Mouse (Mus musculus): ENCODE results near the gene Pou2f2. TPM values are rescaled to one million over a fixed set of nuclear protein-coding genes. Genes with fewer than 3 reads are reported as not detected.

Gene Pou2f2
- polyA plus RNA-seq, 1 experiment from 2014 or later, result 1.8 TPM

DNA sequence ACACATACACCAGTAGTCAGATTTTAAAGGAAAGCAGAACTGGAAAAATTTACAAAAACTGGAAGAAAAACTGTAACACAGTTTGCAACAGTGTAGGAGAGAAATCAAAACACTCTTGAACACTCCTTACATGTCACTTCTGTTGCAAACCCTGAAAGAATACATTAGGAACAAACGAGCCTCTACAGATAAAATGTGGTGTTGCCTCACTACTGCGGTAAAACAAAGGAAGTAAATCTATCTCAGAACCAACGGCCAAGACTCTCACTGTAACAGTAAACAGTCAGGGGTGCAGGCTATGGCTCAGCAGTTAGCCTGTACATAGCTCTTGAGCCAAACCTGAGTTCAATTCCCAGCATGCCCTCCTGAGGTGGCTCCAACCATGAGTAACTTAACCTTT lies 33.6 kb upstream of the Pou2f2 start:
- Histone ChIP-seq H3K9me3 (no peaks in the 10 kb centered on the region), H3K27ac (no peak overlapping the region), H3K27me3 (replicated peaks) (no peaks in the 10 kb centered on the region), H3K36me3 (peaks cover 6% of the 10 kb centered on the region; the same call in 1 of the 2 replicates), H3K4me1 (replicated peaks) (peaks cover 14% of the 10 kb centered on the region), H3K4me2 (replicated peaks) (no peak overlapping the region), H3K9ac (no peak overlapping the region), H3K4me3 (replicated peaks) (no peak overlapping the region)
- WGBS, result 74% methylated on average over 3 of the region's 3 CpGs
- ATAC-seq, result no peak

DNA sequence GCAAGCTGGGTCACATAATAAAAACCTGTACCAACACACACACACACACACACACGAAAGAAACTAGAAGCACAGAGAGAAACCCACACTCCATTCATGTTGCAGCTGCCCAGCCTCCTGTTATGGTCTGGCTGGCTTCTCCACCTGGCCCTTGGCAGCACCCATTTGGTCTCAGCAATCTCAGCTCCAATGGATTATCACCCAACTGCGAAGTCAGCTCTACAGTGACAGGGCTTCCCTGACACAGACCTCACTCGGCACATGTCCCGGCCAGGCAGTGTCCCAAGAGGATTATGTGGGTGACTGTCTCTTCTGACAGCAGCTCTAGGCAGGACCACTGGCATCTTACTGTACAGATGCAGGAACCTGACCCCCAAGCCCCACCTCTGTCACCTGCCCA lies 31.0 kb upstream of the Pou2f2 start:
- H3K9ac ChIP-seq, result no peak overlapping the region
- WGBS, result 78% methylated on average over 4 of the region's 4 CpGs
- peaks cover 6% of the 10 kb centered on the region; the same call in 1 of the 2 replicates for H3K36me3 ChIP-seq

DNA sequence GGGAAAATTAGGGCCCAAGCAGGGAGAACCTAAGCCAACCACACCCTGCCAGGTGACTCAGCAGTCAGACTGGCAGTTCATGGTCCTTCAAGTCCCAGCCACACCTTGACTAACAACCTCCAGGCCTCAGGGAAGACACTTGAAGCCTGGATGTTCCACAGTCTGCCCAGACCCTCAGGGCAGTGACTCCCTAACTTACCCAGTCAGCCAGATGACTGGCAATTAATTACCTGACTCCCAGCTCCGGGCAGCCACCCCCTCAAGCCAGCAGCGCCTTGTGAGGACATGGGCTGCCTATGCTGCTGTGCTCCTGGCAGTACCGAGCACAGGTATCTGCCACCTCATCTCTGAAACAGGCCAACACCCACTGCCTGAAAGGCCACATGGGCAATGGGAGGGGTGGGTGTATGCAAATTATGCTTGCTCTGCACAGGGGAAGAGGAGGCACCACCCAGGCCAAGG lies 29.7 kb upstream of the Pou2f2 start:
- Histone ChIP-seq H3K4me1 (replicated peaks) (peaks cover 16% of the 10 kb centered on the region), H3K9me3 (no peaks in the 10 kb centered on the region), H3K27ac (peak overlapping the region; percentile 33; the same call in 1 of the 2 replicates), H3K4me2 (replicated peaks) (peak overlapping the region; percentile 14), H3K27me3 (replicated peaks) (no peaks in the 10 kb centered on the region), H3K9ac (no peak overlapping the region), H3K4me3 (replicated peaks) (no peak overlapping the region), H3K36me3 (peaks cover 3% of the 10 kb centered on the region; the same call in 1 of the 2 replicates)
- WGBS, result 63% methylated on average over 3 of the region's 3 CpGs
- peak; percentile 82 for ATAC-seq

More for the DNA sequence above, 31.0 kb upstream of the Pou2f2 start:
- Histone ChIP-seq H3K4me3 (replicated peaks) (no peak overlapping the region), H3K4me2 (replicated peaks) (no peak overlapping the region), H3K27me3 (replicated peaks) (no peaks in the 10 kb centered on the region), H3K9me3 (no peaks in the 10 kb centered on the region), H3K4me1 (replicated peaks) (peaks cover 14% of the 10 kb centered on the region), H3K27ac (no peak overlapping the region)
- ATAC-seq, result no peak

DNA sequence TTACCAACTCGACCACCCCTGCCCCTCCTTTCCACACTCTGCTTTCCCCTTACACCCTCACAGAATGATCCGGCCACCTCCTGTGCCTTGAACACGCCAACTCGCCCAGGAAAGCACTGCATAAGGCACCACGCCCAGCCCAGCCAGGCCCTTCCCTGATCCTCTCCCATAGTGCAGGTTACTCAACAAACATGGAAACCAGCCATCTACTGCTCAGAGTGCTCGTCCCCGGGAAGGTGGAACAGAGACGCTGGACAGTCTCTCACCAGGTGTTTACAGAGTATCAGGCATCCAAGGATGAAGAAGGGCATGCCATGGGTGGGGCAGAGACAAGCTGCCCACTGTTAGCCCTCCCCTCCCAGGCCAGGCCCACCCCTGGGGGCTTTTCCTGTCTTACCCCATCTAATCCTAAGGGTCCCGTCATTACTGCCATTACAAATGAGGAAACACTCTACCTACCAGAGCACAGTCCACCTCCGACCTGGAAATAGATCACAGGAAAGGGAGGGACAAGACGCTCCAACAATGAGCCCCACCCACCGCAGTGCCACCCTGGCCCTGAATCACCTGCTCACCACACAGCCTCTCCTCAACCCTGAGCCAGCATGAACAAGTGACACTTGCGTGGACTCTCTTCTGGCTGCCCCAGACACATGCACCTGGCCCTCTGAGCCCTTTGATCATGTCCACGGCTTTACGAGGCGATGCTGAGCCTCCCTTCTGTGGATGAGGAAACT lies 26.7 kb upstream of the Pou2f2 start:
- H3K4me3 ChIP-seq (replicated peaks), result no peak overlapping the region
- peaks cover 8% of the 10 kb centered on the region for H3K36me3 ChIP-seq
- peaks cover 16% of the 10 kb centered on the region for H3K4me1 ChIP-seq (replicated peaks)
- 77% methylated on average over 16 of the region's 16 CpGs for WGBS
- no peaks in the 10 kb centered on the region for H3K9me3 ChIP-seq
- H3K27ac ChIP-seq, result no peak overlapping the region
- H3K4me2 ChIP-seq (replicated peaks), result no peak overlapping the region
- H3K27me3 ChIP-seq (replicated peaks), result no peaks in the 10 kb centered on the region
- ATAC-seq, result no peak
- no peak overlapping the region for H3K9ac ChIP-seq

GRCm38 (mm10) chr7:25205355-25206093 lies 26.0 kb upstream of the Pou2f2 start:
- no peak for ATAC-seq
- Histone ChIP-seq H3K27me3 (replicated peaks) (no peaks in the 10 kb centered on the region), H3K9me3 (no peaks in the 10 kb centered on the region), H3K27ac (0 out of 2 replicates have a peak overlapping the region, but pooled peaks have one; percentile 1), H3K4me3 (replicated peaks) (no peak overlapping the region), H3K4me1 (replicated peaks) (peaks cover 16% of the 10 kb centered on the region), H3K36me3 (peaks cover 6% of the 10 kb centered on the region), H3K9ac (no peak overlapping the region), H3K4me2 (replicated peaks) (0 out of 2 replicates have a peak overlapping the region, but pooled peaks have one; percentile 17)
- 74% methylated on average over 16 of the region's 16 CpGs for WGBS

GRCm38 (mm10) chr7:25203624-25204023 lies 24.1 kb upstream of the Pou2f2 start:
- peaks cover 10% of the 10 kb centered on the region for H3K4me1 ChIP-seq (replicated peaks)
- H3K27ac ChIP-seq, result no peak overlapping the region
- no peak for ATAC-seq
- H3K27me3 ChIP-seq (replicated peaks), result no peaks in the 10 kb centered on the region
- H3K4me2 ChIP-seq (replicated peaks), result no peak overlapping the region
- no peak overlapping the region for H3K4me3 ChIP-seq (replicated peaks)
- H3K9ac ChIP-seq, result no peak overlapping the region
- 83% methylated on average over 20 of the region's 20 CpGs for WGBS
- no peaks in the 10 kb centered on the region for H3K9me3 ChIP-seq
- H3K36me3 ChIP-seq, result peaks cover 5% of the 10 kb centered on the region

DNA sequence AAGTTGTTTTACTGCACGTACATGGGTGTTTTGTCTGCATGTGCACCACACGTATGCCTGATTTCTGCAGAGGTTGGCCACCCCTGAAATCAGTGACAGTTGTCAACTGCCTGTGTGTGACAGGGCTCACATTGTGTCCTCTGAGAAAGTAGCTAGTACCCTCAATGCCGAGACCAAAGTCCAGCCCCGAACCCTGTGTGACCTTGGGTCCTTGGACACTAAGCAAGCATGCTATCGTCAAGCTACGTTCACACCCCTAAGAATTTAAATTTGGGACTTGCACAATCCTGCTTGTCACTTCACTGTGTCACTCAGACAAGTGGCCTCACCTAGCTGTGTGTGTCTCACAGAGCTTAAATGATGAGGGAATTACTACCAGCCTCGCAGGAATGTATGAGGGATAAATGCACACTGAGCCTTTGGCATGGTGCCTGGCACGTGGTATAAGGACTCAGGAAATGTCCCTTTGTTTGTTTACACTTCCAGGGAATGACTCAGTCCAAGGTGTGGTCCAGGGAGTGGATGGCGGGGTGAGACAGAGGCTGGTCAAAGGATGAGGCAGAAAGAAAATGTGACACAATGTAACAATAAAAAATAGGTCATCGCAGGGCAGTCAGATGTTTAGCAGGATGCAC lies 18.0 kb upstream of the Pou2f2 start:
- Histone ChIP-seq H3K27me3 (replicated peaks) (no peaks in the 10 kb centered on the region), H3K9ac (no peak overlapping the region), H3K4me3 (replicated peaks) (no peak overlapping the region), H3K4me1 (replicated peaks) (0 out of 2 replicates have a peak, but pooled peaks cover 3% of the 10 kb centered on the region), H3K36me3 (no peaks in the 10 kb centered on the region), H3K27ac (no peak overlapping the region), H3K4me2 (replicated peaks) (no peak overlapping the region), H3K9me3 (no peaks in the 10 kb centered on the region)
- ATAC-seq, result peak; percentile 92
- WGBS, result 41% methylated on average over 10 of the region's 10 CpGs

DNA sequence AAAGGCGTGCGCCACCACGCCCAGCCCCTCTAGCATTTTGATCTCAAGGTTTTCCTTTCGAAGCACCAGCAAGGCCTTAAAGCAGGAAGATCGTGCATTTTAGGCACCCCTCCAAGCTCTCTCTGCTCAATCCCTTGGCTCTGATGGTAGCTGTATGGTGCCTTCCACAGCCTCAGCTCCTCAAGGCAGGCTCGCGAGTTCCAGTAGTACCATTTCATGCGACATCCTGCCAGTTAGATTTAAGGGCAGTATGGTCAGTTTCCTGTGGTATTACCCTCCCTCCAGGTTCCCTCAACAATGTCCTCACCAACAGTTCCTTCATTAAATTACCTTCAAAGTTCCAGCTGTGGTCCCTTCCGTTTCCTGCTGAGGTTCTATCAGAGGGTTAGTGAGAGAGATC lies 16.6 kb upstream of the Pou2f2 start:
- Histone ChIP-seq H3K4me3 (replicated peaks) (no peak overlapping the region), H3K4me2 (replicated peaks) (no peak overlapping the region), H3K9me3 (no peaks in the 10 kb centered on the region), H3K36me3 (no peaks in the 10 kb centered on the region), H3K9ac (no peak overlapping the region), H3K27me3 (replicated peaks) (no peaks in the 10 kb centered on the region), H3K4me1 (replicated peaks) (0 out of 2 replicates have a peak, but pooled peaks cover 3% of the 10 kb centered on the region), H3K27ac (no peak overlapping the region)
- ATAC-seq, result no peak
- 81% methylated on average over 9 of the region's 9 CpGs for WGBS

GRCm38 (mm10) chr7:25195148-25195547 lies 15.6 kb upstream of the Pou2f2 start:
- Histone ChIP-seq H3K4me3 (replicated peaks) (no peak overlapping the region), H3K36me3 (no peaks in the 10 kb centered on the region), H3K9ac (no peak overlapping the region), H3K27me3 (replicated peaks) (no peaks in the 10 kb centered on the region), H3K4me1 (replicated peaks) (0 out of 2 replicates have a peak, but pooled peaks cover 3% of the 10 kb centered on the region), H3K4me2 (replicated peaks) (no peak overlapping the region), H3K9me3 (no peaks in the 10 kb centered on the region), H3K27ac (no peak overlapping the region)
- 77% methylated on average over 3 of the region's 3 CpGs for WGBS
- no peak for ATAC-seq

GRCm38 (mm10) chr7:25192110-25192509 lies 12.6 kb upstream of the Pou2f2 start:
- H3K27ac ChIP-seq, result no peak overlapping the region
- no peaks in the 10 kb centered on the region for H3K9me3 ChIP-seq
- no peaks in the 10 kb centered on the region for H3K36me3 ChIP-seq
- ATAC-seq, result no peak
- H3K4me3 ChIP-seq (replicated peaks), result no peak overlapping the region
- no peaks in the 10 kb centered on the region for H3K4me1 ChIP-seq (replicated peaks)
- H3K27me3 ChIP-seq (replicated peaks), result no peaks in the 10 kb centered on the region
- WGBS, result 78% methylated on average over 8 of the region's 8 CpGs
- no peak overlapping the region for H3K9ac ChIP-seq
- no peak overlapping the region for H3K4me2 ChIP-seq (replicated peaks)

GRCm38 (mm10) chr7:25190806-25191205 lies 11.3 kb upstream of the Pou2f2 start:
- no peak for ATAC-seq
- H3K4me1 ChIP-seq (replicated peaks), result no peaks in the 10 kb centered on the region
- no peaks in the 10 kb centered on the region for H3K27me3 ChIP-seq (replicated peaks)
- H3K4me2 ChIP-seq (replicated peaks), result no peak overlapping the region
- H3K4me3 ChIP-seq (replicated peaks), result no peak overlapping the region
- no peaks in the 10 kb centered on the region for H3K36me3 ChIP-seq
- 79% methylated on average over 11 of the region's 11 CpGs for WGBS
- H3K27ac ChIP-seq, result no peak overlapping the region
- H3K9me3 ChIP-seq, result no peaks in the 10 kb centered on the region
- no peak overlapping the region for H3K9ac ChIP-seq

All from intestine, embryonic 15.5 days (tissue).